Mouse (Mus musculus): ENCODE measurements at regions not wholly inside any gene's neighbourhood (a gene's known extent, or its start where the extent isn't known, plus 50 kb on each side); places are given as distances from the start of the nearest gene placed in this dataset.

DNA sequence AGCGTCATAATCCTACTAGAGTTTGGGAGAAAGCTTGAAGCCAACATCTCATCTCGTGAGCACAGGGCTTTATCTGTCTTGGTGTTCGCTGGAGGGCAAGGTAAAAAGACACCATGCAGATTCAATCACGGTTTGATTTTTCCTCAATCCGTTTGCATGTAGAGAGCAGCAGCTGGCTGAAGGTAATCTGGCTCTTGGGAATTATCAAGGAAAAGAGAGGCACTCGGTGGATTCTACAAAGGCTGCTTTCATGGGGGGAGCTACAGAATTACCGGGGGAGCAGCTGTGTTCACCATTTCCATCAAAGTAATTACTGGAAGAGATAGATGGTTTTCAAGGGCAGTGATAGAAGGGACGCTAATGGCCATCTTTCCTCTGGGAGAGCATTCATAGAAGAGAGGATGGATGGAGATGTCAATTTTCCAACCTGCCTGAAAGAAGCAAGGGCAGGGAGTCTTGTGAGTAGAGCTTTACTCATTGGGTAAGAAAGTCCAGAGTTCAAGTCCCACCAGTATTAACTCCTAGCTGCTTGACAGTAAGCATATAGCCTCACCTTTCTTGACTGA lies 112.6 kb downstream of the Rnd3 start:
- TF ChIP-seq CTCF (IDR thresholded peaks at IDR 0.05; ENCODE audit: insufficient read depth, low read depth, low read length), result no peak
- TF ChIP-seq POLR2A (IDR thresholded peaks at IDR 0.05; ENCODE audit: insufficient read depth, low read depth, low read length), result no peak
